Mouse (Mus musculus) G1E-ER4 (cell line): ENCODE measurements at regions not wholly inside any gene's neighbourhood (a gene's known extent, or its start where the extent isn't known, plus 50 kb on each side); places are given as distances from the start of the nearest gene placed in this dataset.

Experiments
- GATA1 ChIP-seq: IDR thresholded peaks from one replicate; pipeline ENCODE4 v1.8.0; 2012; ENCODE audit warnings: low read length, inconsistent platforms

DNA sequence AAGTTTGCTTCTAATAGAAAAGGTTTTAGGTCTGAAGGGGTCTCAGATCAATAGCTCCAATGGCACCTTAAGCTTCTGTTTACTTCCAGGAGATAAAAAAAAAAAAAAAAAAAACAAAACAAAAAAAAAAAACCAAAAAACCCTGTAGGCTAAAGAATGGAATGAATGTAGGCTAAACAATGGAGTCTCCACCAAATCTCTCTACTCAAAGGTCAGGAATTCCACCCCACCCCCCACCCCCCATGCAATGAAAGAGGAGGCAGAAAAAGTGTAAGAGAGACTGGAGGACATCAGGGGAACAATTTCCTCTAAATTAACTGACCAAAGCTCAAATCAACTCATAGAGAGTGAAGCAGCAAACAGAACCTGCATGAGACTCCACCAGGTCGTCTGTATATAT is 122.1 kb upstream of the Sel1l start:
- TF ChIP-seq GATA1 = no peak

DNA sequence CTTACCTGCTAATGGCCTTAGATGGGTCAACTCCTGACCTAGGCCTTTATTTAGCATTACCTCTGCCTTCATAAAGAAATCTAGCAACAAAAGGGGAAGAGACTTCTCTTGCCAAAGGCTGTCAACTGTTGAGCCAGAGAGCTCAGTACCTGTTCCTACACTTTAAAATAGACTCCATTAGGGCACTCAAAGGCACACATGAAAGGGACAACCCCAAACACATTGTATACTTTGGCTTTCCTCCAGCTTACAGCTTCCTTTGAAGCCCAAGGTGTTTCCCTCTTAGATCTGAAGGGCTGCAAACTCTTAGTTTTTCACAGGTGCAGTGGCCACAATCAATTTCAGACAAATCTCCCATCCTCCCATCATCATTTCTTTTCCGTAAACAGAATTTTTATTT is 117.0 kb upstream of the Sel1l start:
- no peak for TF ChIP-seq GATA1

DNA sequence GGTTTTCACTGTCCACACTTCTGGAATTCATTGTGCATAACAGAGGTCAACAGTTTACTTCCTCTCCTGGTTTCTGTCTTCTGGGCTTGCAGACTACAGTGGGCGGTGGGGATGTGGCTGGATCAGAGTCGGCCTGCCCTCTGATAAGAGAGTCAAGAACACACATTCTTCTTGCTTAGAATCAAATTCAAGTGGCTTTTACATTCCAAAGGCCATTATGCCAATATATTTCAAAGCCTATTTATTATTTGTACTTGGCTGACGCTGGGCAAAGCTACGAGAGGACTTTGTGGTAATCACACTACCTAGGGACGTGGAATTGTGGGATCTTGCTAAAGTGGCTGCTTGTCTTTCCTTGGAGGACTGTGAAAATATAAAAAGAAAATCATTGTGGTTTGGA is 114.3 kb upstream of the Sel1l start:
- TF ChIP-seq GATA1 = no peak

DNA sequence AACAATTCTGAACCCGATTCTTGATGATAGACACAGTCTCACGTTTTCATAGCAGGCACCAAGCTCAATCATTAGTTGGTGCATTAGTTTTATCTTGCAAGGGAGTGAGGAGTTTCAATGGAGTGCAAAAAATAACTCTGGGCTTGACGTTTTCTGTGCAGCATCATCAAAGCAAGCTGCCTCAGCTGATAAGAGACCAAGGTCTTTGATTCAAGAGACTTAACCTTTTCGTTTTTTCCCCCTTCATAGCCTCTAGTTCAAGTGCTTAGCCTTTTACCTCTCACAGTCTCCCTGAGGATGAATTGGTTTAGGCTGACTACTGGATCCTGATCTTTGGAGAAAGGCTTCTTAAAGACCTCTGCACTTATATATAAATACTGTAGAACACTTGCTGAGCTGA is 109.1 kb upstream of the Sel1l start:
- TF ChIP-seq GATA1 = no peak

DNA sequence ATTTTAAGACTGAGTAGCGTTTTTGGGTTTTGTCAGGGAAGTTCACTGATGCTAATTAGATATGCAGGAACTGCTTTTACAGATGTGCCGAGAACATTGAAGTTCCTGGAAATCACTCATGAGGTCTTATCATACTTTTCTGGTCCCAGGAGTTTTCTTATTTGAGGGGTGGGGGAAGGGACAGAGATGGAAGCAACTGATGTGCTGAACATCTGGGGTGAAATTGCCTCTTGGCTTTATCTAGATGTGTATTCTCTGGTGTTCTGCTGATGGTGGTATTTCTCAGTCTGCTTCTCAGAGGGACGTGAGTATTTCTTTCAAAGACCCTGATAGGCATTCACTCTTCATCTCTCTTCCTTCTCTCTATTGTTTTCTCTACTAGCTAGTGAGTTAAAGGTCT is 107.5 kb upstream of the Sel1l start:
- TF ChIP-seq GATA1 = peak; percentile 50

DNA sequence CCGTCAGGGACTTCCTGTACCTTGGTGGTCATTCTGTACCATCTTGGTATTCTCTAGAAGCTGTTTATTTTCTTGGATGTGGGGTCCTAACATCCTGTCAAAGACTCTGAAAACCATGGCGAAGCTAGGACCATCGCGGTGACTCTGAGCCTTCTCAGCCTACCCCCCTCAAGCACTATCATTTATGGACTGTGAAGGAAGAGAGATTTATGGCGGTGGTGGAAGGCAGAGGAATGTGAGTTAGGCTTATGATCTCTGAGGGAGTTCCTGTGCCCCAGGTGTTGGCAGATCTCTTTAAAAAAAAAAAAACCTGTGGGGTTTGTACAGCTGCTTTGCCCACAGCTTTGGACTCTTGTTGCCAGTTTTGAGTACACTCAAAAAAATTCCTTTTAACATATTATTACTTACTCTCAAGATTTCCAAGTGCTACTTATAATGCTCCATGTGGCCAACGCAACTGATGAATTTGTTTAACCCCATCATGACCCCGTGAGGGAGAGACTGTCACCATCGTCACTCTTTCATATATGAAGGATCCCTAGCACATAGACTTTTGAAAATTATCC is 99.7 kb upstream of the Sel1l start:
- no peak for TF ChIP-seq GATA1

DNA sequence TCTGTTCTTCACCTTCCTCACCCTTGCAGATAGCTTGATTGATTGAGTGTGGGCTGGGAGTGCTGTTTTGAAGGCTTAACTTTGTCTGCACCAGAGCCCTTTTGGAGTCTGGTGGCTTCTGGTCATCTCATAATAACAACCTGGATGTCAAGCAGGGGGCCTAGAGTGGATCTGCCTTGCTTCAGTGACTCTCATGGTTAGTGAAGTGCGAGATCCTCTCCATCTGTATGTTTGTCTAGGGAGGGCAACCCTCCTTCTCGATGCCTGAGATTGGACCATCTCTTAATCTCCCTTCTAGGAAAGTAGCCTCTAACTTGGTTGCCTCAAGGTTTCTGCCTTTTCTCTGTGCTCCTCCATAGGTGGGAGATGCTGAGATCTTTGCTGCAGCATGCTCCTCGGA is 99.0 kb upstream of the Sel1l start:
- no peak for TF ChIP-seq GATA1

DNA sequence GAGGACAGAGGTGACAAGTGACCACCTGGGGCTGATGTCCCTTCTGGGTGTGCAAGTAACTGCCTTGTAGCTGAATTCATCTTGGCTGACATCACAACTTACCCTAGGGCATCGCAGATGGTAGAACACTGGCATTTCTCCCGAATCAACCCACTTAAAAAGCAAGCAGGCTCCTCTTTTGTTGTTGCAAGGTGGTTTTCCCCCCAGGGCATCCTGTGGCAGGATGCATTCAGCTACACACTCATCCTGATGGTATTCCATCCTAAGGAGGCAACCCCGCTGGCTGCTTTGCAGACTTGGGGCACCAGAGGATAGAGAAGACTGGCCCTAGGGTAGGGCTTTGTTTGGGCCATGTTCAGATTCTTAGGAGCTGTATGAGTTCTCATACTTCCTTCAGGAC is 97.6 kb upstream of the Sel1l start:
- no peak for TF ChIP-seq GATA1

DNA sequence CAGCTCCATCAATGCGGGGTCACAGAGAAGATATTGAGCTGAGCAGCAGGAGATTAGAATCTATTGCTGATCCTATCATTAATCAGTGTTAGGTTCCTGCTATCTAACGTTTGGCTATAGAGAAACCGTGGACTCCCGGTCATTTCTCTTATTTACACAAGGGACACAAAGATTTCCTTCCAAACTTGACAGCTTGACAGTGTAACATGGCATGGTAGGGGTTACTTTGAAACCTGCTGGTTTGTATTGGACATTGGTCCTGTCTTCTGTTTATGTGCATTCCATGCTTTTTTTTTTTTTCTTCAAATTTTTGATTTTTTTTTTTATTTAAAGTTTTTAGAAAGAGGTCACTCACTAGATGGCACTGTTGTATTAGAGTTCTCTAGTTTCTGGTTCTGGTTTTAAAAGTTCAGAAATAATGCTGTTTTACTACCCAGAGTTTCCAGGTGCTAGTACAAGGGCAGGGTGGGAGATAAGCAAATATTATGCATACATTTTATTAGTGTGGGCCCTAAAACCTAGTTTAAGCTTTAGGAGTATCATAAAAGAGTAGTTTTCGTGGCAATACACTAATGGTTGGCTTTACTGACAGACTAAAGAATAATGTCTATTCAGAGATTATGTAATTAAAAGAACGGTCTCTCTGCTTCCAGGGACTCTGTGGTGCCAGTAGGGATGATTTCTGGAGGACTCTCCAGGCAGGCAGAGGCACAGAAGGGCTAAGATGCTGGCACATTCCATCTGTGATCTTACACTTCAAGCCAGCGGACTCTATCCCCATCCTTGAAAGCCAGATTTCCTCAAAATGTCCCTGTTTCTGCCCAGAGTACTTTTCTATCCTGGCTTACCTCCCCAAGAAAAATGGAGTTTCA is 83.8 kb upstream of the Sel1l start:
- TF ChIP-seq GATA1 = no peak

DNA sequence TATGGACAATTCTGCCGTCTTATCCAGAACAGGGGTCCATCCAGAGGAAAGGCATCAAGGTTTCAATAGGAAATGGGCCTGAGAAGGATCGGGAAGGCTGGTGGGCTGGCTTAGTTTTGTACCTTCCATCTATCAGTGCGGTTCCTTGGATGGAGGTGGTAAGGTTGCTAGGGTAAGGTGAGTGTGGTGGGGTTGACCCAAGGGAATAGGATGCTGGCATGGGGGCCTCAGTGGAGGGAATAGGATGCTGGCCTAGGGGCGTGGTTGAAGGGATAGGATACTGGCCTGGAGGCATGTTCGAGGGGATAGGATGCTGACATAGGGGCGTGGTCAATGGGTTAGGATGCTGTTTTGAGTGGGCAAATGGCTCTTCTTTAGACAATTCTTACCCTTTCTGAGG is 82.6 kb upstream of the Sel1l start:
- no peak for TF ChIP-seq GATA1

DNA sequence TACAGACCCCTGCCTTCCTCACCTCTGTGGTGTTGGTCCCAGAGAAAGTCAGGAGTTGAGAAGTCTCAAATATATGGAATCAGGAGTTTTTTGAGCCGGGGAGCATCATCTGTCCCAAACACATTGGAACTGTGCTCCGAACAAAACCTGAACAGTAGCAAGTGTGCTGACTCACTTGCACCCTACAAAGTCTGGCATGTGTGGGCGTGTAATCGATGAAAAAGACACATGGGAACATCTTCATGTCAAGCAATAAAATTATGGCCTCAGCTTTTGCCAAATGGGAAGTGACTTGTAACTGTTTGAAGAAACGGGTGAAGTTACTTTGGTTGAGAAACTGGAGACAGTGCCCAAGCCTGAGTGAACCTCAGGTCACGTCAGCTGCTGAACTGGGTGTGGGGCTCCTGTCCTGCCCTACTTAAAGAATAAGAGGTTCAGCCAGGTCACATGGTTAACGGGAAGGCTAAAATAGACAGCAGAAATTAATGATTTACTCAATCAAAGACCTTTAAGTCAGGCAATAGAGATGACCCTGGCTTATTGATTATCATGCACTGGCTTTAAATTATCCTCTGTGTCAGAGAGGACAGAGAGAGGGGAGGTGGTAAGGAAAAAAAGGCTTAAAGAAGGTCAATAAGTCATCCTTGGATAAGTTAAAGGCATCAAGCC is 80.6 kb upstream of the Sel1l start:
- TF ChIP-seq GATA1 = no peak

DNA sequence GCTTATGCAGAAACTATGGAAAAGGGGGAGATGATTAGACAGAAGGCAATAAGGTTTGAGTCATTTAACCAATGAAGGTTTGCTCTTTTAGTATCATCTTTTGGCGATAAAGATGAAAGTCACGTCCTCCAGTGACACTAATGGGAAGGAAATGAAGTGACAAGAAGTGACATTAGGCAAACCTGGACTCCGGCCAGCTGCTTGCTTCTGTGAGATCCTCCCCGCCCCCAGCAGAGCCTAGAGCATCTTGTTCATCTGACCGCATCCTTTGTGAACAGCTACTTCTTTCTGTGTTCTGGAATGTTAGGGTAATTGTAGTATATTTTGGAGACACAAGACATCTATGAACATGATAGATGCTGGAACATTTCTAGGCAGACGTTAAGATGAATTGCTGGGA is 78.6 kb upstream of the Sel1l start:
- no peak for TF ChIP-seq GATA1

DNA sequence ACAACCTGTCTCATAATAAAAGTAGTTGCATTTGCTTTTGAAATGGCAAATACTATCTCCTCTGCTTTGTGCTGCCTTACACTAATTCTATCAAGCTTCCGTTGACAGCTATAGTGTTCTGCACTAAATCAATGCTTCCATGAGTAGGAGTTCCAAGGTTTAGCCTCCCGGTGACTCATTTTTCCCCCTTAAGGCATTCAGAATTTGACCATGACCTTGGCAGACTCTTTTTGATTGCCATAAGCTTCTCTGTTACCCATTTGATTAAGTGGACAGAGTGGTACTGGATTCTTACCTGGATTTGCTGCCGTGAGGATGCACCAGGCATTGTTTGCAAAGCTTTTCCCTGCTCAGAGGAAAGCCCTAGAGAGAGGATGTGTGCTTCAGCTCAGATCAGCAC is 66.5 kb upstream of the Sel1l start:
- TF ChIP-seq GATA1 = no peak

DNA sequence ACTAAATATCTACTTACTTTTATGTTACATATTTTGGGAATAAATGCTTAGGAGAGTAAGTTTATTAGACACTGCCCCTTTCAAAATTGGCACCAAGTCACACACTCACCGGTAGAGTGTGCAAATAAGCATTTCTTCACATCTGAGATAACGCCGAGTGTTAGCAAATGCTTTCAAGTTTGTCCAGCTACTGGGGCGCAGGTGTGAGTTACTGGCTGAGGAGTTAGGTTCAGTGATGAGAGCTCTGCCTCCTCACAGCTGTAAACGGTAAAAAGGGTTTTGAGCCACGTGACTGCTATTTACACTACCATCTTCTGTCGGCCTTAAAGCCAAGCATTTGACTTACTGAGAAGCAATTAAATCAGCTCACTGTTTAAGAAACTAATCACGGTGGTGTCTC is 61.6 kb upstream of the Sel1l start:
- no peak for TF ChIP-seq GATA1
